ENCODE assay signal across 12 mouse cellular contexts in the genomic region with DNA sequence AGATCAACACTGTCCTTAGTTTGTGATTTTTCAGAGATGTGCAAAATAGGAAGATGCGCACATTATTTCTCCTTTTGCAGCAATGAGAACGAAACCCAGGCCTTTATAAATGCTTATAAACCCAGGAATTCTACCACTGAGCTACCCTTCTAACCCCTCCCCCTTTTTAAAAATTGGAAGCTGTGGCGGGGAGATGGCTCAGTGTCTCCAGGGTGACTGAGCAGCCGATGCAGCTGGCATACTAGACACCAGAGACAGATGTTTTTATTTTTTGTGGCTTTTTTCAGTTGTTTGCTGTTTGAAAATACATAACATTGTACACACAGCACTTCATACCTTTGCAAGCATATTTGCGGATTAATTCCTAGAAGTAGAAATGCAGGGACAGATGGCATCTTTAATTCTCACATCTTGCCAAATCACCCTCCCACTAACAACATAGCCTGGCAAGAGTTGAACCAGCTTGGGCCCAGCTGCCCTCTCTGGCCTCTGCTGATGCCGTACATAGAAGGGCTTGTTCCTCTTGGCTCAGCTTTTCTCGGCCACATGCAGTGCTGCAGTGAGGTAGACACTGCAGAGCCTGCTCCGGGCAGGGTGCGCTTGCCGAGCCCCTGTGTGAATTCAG. TPM values are rescaled to one million over a fixed set of nuclear protein-coding genes. Genes with fewer than 3 reads are reported as not detected.
DNase-seq lines count a peak whose midpoint lies in the region; ATAC-seq and TF ChIP-seq lines count a peak whose summit lies in the region.
"Had no signal": no experiment of that assay in that cellular context is flagged by ENCODE, and none has a peak within 500 bp of the region (broad histone marks: within the 10 kb centered on the region; RNA-seq: fewer than 3 reads in every experiment).

No protein-coding gene starts in this region.

- no peaks in the 10 kb centered on the region for H3K9me3 ChIP-seq in midbrain, postnatal 0 days (ENCODE audit: low read length)
- no peaks in the 10 kb centered on the region for H3K9me3 ChIP-seq in midbrain, embryonic 11.5 days (ENCODE audit: control insufficient read depth, low read length)
- H3K9me3 ChIP-seq: limb, embryonic 13.5 days had no signal

- H3K27me3 ChIP-seq in midbrain, postnatal 0 days (ENCODE audit: insufficient read depth, low read length): no peaks in the 10 kb centered on the region
- no peaks in the 10 kb centered on the region for H3K27me3 ChIP-seq in midbrain, embryonic 11.5 days (ENCODE audit: control insufficient read depth, insufficient read depth, low read length)
- H3K27me3 ChIP-seq in myocyte (ENCODE audit: control insufficient read depth, insufficient read depth, insufficient read length): no peaks in the 10 kb centered on the region
- H3K27me3 ChIP-seq: limb, embryonic 13.5 days had no signal

- H3K27ac ChIP-seq in gastrocnemius, adult 2 months: peak overlapping the region; percentile 31
- H3K27ac ChIP-seq in midbrain, postnatal 0 days (ENCODE audit: low read depth, low read length): no peak overlapping the region
- no peak overlapping the region for H3K27ac ChIP-seq in midbrain, embryonic 11.5 days (ENCODE audit: low read depth, low read length)
- H3K27ac ChIP-seq: limb, embryonic 13.5 days had no signal

- DNase-seq in gastrocnemius, adult 2 months: no peak
- DNase-seq in gastrocnemius, postnatal 25 days: no peak
- peak; percentile 79 for DNase-seq in midbrain, postnatal 0 days (ENCODE audit: low spot score)
- no peak for DNase-seq in midbrain, embryonic 11.5 days (ENCODE audit: low spot score, missing footprints)
- DNase-seq in cerebellum, postnatal 25 days: peak; percentile 66 to 77
- DNase-seq in urinary bladder, postnatal 14 days (ENCODE audit: low spot score): no peak
- DNase-seq in thymus, postnatal 0 days (ENCODE audit: low spot score): no peak
- DNase-seq: kidney, adult 18-20 months; right cerebral cortex, postnatal 4 days had no signal

- TF ChIP-seq POLR2A in myocyte (IDR thresholded peaks at IDR 0.05; ENCODE audit: insufficient read length, low read depth): no peak

- no peak overlapping the region for H3K9ac ChIP-seq in midbrain, postnatal 0 days (replicated peaks; ENCODE audit: low read length, poor library complexity, severe bottlenecking)
- H3K9ac ChIP-seq in midbrain, embryonic 11.5 days (ENCODE audit: low read length): no peak overlapping the region
- H3K9ac ChIP-seq: limb, embryonic 13.5 days had no signal

- peaks cover 36% of the 10 kb centered on the region for H3K36me3 ChIP-seq in midbrain, postnatal 0 days (ENCODE audit: insufficient read depth, low read length)
- H3K36me3 ChIP-seq in midbrain, embryonic 11.5 days (ENCODE audit: control insufficient read depth, insufficient read depth, low read length): no peaks in the 10 kb centered on the region; the same call in 1 of the 2 replicates
- H3K36me3 ChIP-seq in myocyte (ENCODE audit: control insufficient read depth, insufficient read depth): peaks cover 40% of the 10 kb centered on the region

- no peak overlapping the region for H3ac ChIP-seq in myocyte (ENCODE audit: control insufficient read depth, insufficient read length)

- H3K4me3 ChIP-seq in gastrocnemius, adult 2 months: no peak overlapping the region
- H3K4me3 ChIP-seq in midbrain, postnatal 0 days (ENCODE audit: low read depth, low read length): no peak overlapping the region
- H3K4me3 ChIP-seq in midbrain, embryonic 11.5 days (ENCODE audit: low read depth, low read length): no peak overlapping the region
- H3K4me3 ChIP-seq in myocyte: no peak overlapping the region
- H3K4me3 ChIP-seq: limb, embryonic 13.5 days had no signal

- no peak for TF ChIP-seq CTCF in gastrocnemius, adult 2 months (IDR thresholded peaks at IDR 0.05)
- TF ChIP-seq CTCF in midbrain, postnatal 0 days (IDR thresholded peaks at IDR 0.05): no peak

- 76% methylated on average over 10 of the region's 10 CpGs for WGBS in midbrain, postnatal 0 days
- 87% methylated on average over 10 of the region's 10 CpGs for WGBS in midbrain, embryonic 11.5 days

- no peaks in the 10 kb centered on the region for H3K79me2 ChIP-seq in myocyte (ENCODE audit: control insufficient read depth, insufficient read depth)

- intact Hi-C loops in gastrocnemius, adult 2 months (cut with DNase I): no loop called here

- no peak for ATAC-seq in midbrain, postnatal 0 days (ENCODE audit: low FRiP score)
- no peak for ATAC-seq in midbrain, embryonic 11.5 days (ENCODE audit: low FRiP score)

- no peaks in the 10 kb centered on the region for H3K4me1 ChIP-seq in midbrain, postnatal 0 days (ENCODE audit: insufficient read depth, low read length)
- no peaks in the 10 kb centered on the region for H3K4me1 ChIP-seq in midbrain, embryonic 11.5 days (ENCODE audit: control insufficient read depth, insufficient read depth, low read length)
- H3K4me1 ChIP-seq: limb, embryonic 13.5 days had no signal

- H3K4me2 ChIP-seq in midbrain, postnatal 0 days (ENCODE audit: low read depth, low read length, poor library complexity, severe bottlenecking): no peak overlapping the region
- H3K4me2 ChIP-seq in midbrain, embryonic 11.5 days: no peak overlapping the region
- peak overlapping the region; percentile 56 for H3K4me2 ChIP-seq in myocyte (ENCODE audit: low read depth)
- H3K4me2 ChIP-seq: limb, embryonic 13.5 days had no signal

TF ChIP-seq in myocyte, 11 proteins besides CTCF, POLR2A, EP300 and RAD21:
- TF ChIP-seq SRF (IDR thresholded peaks at IDR 0.05; ENCODE audit: control insufficient read depth, insufficient read length, low read depth) (no peak), TCF3 (IDR thresholded peaks at IDR 0.05; ENCODE audit: insufficient read length, low read depth) (no peak), POLR2AphosphoS2 (IDR thresholded peaks at IDR 0.05; ENCODE audit: insufficient read length, low read depth) (no peak), USF1 (IDR thresholded peaks at IDR 0.05; ENCODE audit: low read depth) (no peak), MYOG (IDR thresholded peaks at IDR 0.05; ENCODE audit: control insufficient read depth in 1 of 3, insufficient read depth in 1 of 3, insufficient read length in 2 of 3, low read depth in 2 of 3) (no peak), MYOD1 (IDR thresholded peaks at IDR 0.05; ENCODE audit: control insufficient read depth in 1 of 3, insufficient read length in 2 of 3, low read depth in 2 of 3) (no peak), REST (IDR thresholded peaks at IDR 0.05; ENCODE audit: insufficient read depth, insufficient read length) (no peak), CEBPB (IDR thresholded peaks at IDR 0.05; ENCODE audit: insufficient read depth, poor library complexity, severe bottlenecking) (no peak), MAX (IDR thresholded peaks at IDR 0.05; ENCODE audit: low read depth) (no peak), TCF12 (IDR thresholded peaks at IDR 0.05; ENCODE audit: insufficient read depth, poor library complexity, severe bottlenecking) (no peak), E2F4 (IDR thresholded peaks at IDR 0.05; ENCODE audit: insufficient read depth) (no peak)
TF ChIP-seq in myocyte: peak in this region for 0.

RNA-seq across cellular contexts. Expression of gene Ascc2, which starts 24.4 kb away (rescaled TPM):
- 10 to 100 TPM; 14.4 to 16.7 TPM for total RNA-seq in gastrocnemius, adult 2 months (2021)
- total RNA-seq in gastrocnemius, postnatal 25 days (2021): 10 to 100 TPM; 14.2 to 14.7 TPM
- 15.5 and 15.8 TPM in 2 replicates for total RNA-seq in midbrain, postnatal 0 days (2014; rRNA removed)
- 14.8 and 15.6 TPM in 2 replicates for polyA plus RNA-seq in midbrain, postnatal 0 days (2015; fragmentation: Nextera tagmentation; extraction: Ambion mirVana)
- polyA plus RNA-seq in midbrain, embryonic 11.5 days (2014; fragmentation: Nextera tagmentation; extraction: Ambion mirVana): 30.5 and 33.4 TPM in 2 replicates
- polyA plus RNA-seq in myocyte (2012; fragmentation: generic; extraction: Trizol): 57.6 TPM
- 27.3 and 27.4 TPM in 2 replicates for polyA plus RNA-seq in thymus, postnatal 0 days (2015; fragmentation: Nextera tagmentation; extraction: Ambion mirVana)

RNA-seq across cellular contexts. Expression of gene Gm11032, which starts 42.1 kb away (rescaled TPM):
- not detected for total RNA-seq in gastrocnemius, adult 2 months (2021)
- total RNA-seq in gastrocnemius, postnatal 25 days (2021): not detected
- total RNA-seq in midbrain, postnatal 0 days (2014; rRNA removed): not detected in 2 replicates
- not detected in 2 replicates for polyA plus RNA-seq in midbrain, postnatal 0 days (2015; fragmentation: Nextera tagmentation; extraction: Ambion mirVana)
- polyA plus RNA-seq in midbrain, embryonic 11.5 days (2014; fragmentation: Nextera tagmentation; extraction: Ambion mirVana): not detected in 2 replicates
- not detected for polyA plus RNA-seq in myocyte (2012; fragmentation: generic; extraction: Trizol)
- polyA plus RNA-seq in thymus, postnatal 0 days (2015; fragmentation: Nextera tagmentation; extraction: Ambion mirVana): not detected in 2 replicates
- polyA plus RNA-seq: heart, embryonic 16.5 days; limb, embryonic 13.5 days had no signal

RNA-seq across cellular contexts. Expression of gene Uqcr10, which starts 42.2 kb away (rescaled TPM):
- 1,000 to 10,000 TPM in 1 of 2 experiments, 100 to 1,000 TPM in 1; 837 to 1,167 TPM for total RNA-seq in gastrocnemius, adult 2 months (2021)
- total RNA-seq in gastrocnemius, postnatal 25 days (2021): 1,000 to 10,000 TPM in 1 of 2 experiments, 100 to 1,000 TPM in 1; 996 to 1,016 TPM
- 294 and 403 TPM in 2 replicates for total RNA-seq in midbrain, postnatal 0 days (2014; rRNA removed)
- polyA plus RNA-seq in midbrain, postnatal 0 days (2015; fragmentation: Nextera tagmentation; extraction: Ambion mirVana): 788 and 843 TPM in 2 replicates
- 547 and 572 TPM in 2 replicates for polyA plus RNA-seq in midbrain, embryonic 11.5 days (2014; fragmentation: Nextera tagmentation; extraction: Ambion mirVana)
- polyA plus RNA-seq in myocyte (2012; fragmentation: generic; extraction: Trizol): 1,278 TPM
- 1,084 and 1,132 TPM in 2 replicates for polyA plus RNA-seq in thymus, postnatal 0 days (2015; fragmentation: Nextera tagmentation; extraction: Ambion mirVana)

RNA-seq across cellular contexts. Expression of gene Zmat5, which starts 42.5 kb away (rescaled TPM):
- 10 to 100 TPM; 23.3 to 28.5 TPM for total RNA-seq in gastrocnemius, adult 2 months (2021)
- 10 to 100 TPM; 20.4 to 20.9 TPM for total RNA-seq in gastrocnemius, postnatal 25 days (2021)
- total RNA-seq in midbrain, postnatal 0 days (2014; rRNA removed): 25.9 and 28.2 TPM in 2 replicates
- polyA plus RNA-seq in midbrain, postnatal 0 days (2015; fragmentation: Nextera tagmentation; extraction: Ambion mirVana): 43.5 and 51.7 TPM in 2 replicates
- polyA plus RNA-seq in midbrain, embryonic 11.5 days (2014; fragmentation: Nextera tagmentation; extraction: Ambion mirVana): 74.5 and 85.5 TPM in 2 replicates
- 57.4 TPM for polyA plus RNA-seq in myocyte (2012; fragmentation: generic; extraction: Trizol)
- 91.0 and 95.8 TPM in 2 replicates for polyA plus RNA-seq in thymus, postnatal 0 days (2015; fragmentation: Nextera tagmentation; extraction: Ambion mirVana)

Comparison
In these comparisons a context has a peak if more than half of its experiments do, and no peak if none do; other contexts are left out.
1. DNase-seq: peak in midbrain, postnatal 0 days (single experiment) and cerebellum, postnatal 25 days (2 of 2); none in gastrocnemius, adult 2 months (single experiment), gastrocnemius, postnatal 25 days (single experiment), midbrain, embryonic 11.5 days (single experiment), urinary bladder, postnatal 14 days (single experiment) and thymus, postnatal 0 days (single experiment).